Mouse (Mus musculus) gastrocnemius, postnatal 14 days (tissue): Measurements from ENCODE around the gene Serbp1. TPM values are rescaled to one million over a fixed set of nuclear protein-coding genes. Genes with fewer than 3 reads are reported as not detected.

Experiments
- total RNA-seq, 2 experiments: library from RNA; stranded (reverse); gene quantifications; 2 replicates each; pipeline ENCODE4 v1.2.3; 2021

The Serbp1 gene
- total RNA-seq, 2 experiments from 2014 or later = 304 to 369 TPM

Other genes with a start within 250 kb of the Serbp1 start
- gene Gadd45a, start 200.7 kb upstream of the Serbp1 start, total RNA-seq = 10 to 100 TPM; 41.7 to 59.0 TPM
- under 1 TPM; 0.08 to 0.11 TPM for gene Il12rb2, start 138.0 kb downstream of the Serbp1 start, total RNA-seq